Mouse (Mus musculus): ENCODE measurements around the gene Fam193b. TPM values are rescaled to one million over a fixed set of nuclear protein-coding genes. Genes with fewer than 3 reads are reported as not detected.
A peak's percentile ranks its signal among the peaks of the same experiment; 100 is the strongest.
"Not testable (repeated sequence)": the region's sequence is repeated elsewhere in the genome, so short reads cannot be mapped to it uniquely, and the experiment has no call there.

The Fam193b gene
- total RNA-seq (2017) = 108 and 118 TPM in 2 replicates

- ATAC-seq (ENCODE audit: extremely low read depth, insufficient number of reproducible peaks, low FRiP score, poor library complexity, severe bottlenecking) = peak; percentile 95
Measured at GRCm38 (mm10) chr13:55571027-55571751, at the start of gene Fam193b. Fam193b (minus strand) TSS chr13:55571120.

- ATAC-seq (ENCODE audit: extremely low read depth, insufficient number of reproducible peaks, low FRiP score, poor library complexity, severe bottlenecking) = no peak
Measured at GRCm38 (mm10) chr13:55620275-55620674, 49.4 kb upstream of the Fam193b start.

GRCm38 (mm10) chr13:55619328-55619727 is 48.4 kb upstream of the Fam193b start:
- no peak for ATAC-seq (ENCODE audit: extremely low read depth, insufficient number of reproducible peaks, low FRiP score, poor library complexity, severe bottlenecking)

DNA sequence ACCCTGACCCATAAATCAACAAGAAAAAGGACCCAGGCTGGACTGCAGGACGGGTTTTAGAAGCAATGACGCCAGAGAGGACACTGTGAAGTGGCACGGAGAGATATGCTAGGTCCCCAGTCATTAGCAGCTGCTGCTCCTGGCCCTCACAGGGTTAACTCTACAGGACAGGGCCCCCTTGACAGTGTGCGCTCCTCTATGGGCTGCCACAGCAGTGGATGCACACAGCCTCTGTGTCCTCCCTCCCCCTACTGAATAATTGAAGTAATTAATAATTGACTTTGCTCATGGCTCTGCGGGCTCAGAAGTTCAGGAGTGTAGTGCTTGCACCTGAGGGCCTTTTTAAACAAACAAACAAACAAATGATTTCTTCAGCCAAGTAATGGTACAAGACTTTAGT is 42.6 kb upstream of the Fam193b start:
- no peak for ATAC-seq (ENCODE audit: extremely low read depth, insufficient number of reproducible peaks, low FRiP score, poor library complexity, severe bottlenecking)

DNA sequence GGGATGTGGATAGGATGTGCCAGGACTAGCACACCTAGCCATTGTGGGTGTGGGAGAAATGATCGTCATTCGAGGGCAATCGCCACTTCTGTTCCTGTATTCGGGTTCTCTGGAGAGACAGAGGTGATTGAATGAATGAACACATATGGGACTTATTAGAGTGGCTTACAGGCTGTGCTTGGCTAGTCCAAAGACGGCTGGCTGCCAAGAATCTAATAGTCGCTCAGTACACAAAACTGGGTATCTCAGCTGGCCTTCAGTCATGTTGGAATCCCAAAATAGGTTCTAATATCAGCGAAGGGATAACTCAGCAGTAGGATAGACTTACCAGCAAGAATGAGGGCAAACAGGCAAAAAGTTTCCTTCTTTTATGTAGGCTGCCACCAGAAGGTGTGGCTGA is 41.1 kb upstream of the Fam193b start:
- ATAC-seq (ENCODE audit: extremely low read depth, insufficient number of reproducible peaks, low FRiP score, poor library complexity, severe bottlenecking) = no peak

GRCm38 (mm10) chr13:55607624-55608006 is 36.7 kb upstream of the Fam193b start:
- ATAC-seq (ENCODE audit: extremely low read depth, insufficient number of reproducible peaks, low FRiP score, poor library complexity, severe bottlenecking) = no peak

DNA sequence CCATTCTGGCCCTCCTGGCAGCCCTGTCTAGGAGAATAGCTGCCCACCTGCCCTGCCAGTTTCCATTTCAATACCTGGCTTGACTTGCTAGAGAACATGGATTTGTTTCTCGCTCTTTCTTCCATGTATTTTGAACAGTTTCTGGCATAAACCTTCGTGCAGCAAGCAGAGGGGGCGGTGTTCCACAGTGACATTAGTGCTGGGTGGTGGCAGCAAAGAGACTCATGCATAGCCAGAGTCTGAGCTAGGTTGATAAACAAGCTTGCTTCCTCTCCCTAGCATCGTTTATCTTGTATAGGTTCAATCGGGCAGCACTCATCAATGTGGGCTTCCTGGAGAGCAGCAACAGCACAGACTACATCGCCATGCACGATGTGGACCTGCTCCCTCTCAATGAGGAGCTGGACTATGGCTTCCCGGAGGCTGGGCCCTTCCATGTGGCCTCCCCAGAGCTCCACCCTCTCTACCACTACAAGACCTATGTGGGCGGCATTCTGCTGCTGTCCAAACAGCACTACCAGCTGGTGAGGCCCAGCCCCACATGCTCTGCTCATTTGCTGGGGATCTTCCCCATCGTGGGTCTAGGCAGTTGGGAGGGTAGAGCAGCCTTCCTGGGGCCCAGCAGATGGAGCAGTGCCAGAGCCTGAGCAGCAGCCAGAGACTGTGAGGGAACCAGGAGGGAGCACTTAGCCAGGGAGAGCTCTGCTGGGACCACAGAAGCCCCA is 36.1 kb upstream of the Fam193b start:
- no peak for ATAC-seq (ENCODE audit: extremely low read depth, insufficient number of reproducible peaks, low FRiP score, poor library complexity, severe bottlenecking)

DNA sequence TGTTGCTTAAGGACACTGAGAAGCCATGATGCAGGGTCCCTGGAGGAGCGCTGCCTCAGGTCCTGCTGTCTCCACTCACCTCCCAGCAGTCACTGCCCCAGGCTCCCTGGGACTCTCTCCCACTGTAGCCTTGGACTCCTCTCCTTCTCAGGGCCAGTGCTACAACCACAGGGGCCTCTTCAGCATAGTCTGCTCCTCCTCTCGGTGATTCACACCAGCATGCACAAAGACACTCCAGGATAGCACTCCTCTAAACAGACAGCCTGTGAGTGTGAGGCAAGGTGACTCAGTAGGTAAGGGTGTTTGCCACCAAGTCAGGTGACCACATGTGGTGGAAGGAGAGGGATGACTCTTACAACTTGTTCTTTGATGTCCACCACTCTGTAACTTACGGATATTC is 33.7 kb upstream of the Fam193b start:
- no peak for ATAC-seq (ENCODE audit: extremely low read depth, insufficient number of reproducible peaks, low FRiP score, poor library complexity, severe bottlenecking)

DNA sequence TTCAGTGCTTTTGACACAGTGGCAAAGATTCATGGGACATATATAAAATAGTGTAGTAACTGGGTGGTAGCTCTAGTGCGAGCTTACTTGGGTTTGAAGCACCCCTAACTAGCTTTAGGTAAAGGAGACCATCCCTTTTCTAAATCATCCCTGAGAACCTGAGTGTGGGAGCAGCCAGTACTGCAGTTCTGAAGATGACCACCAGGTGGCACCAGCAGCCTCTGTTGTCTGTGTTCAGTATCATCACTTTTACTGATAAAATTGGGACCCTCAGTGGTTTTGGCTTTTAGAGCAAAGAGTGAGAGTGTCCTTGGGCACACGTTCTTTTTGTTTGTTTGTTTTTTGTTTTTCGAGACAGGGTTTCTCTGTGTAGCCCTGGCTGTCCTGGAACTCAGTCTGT is 30.7 kb upstream of the Fam193b start:
- ATAC-seq (ENCODE audit: extremely low read depth, insufficient number of reproducible peaks, low FRiP score, poor library complexity, severe bottlenecking) = peak; percentile 61

DNA sequence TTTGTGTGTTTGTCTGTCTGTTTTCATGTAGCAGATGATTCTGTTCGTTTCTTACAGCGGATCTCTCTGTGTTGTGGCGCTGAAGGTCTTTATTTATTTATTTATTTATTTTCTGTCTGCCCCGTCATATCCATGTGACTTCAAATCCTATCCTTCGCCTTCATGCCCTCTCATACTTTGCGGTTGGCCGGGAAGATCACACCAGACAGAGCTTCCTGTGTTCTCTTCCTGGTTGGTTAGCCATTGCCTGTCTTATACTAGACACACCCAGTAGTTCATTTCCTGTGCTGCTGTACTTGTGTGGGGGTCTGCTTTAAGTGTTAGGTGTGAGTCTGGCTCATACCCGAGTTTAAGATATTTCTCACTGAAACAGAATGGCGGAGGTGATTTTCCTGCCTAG is 29.7 kb upstream of the Fam193b start:
- no peak for ATAC-seq (ENCODE audit: extremely low read depth, insufficient number of reproducible peaks, low FRiP score, poor library complexity, severe bottlenecking)

DNA sequence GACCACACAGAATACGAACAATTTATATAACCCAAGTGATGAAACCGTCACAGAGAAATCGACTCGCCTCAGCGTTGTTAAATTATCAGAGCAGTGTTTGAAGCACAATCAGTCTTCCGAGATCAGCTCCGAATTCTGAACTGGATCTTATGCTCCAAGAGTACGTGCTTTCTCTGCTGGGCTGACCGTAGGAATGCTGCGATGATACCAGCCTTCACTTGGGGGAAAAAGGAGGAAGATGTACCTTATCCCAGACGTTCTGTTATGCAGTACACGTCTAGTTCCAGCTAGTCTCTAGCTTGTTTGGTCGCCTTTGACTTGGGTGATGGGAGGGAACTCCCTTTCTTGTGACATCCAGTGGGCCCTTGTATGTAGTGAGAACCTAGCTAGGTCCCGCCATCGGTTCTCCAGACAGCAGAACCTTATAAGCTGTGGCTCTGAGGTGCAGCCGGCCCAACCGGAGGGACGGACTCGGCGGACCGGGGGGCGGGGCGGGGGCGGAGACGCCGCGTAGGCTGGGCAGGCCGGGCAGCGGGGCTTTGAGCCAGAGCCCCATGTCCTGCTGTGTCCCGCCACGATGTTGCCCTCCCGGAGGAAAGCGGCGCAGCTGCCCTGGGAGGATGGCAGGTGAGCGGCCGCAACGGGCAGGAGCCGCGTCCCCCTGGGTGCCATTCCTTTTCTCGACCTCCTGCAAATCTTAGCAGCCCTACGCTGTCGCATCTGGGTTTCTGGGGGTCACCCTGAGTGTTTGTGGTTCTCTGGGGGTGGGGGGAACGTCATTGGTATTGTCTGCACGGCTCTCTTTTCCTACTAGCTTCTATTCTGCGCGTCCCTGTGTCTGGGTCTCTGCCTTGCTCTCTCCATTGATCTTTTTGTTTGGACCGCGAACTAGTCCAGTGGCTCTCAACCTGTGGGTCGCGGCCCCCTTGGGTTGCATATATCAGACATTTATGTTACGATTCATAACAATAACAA is 28.9 kb upstream of the Fam193b start, which contains the start of gene B4galt7:
Gene B4galt7, plus strand, starts transcription at position 331 of the 975 bp plus-strand sequence.
- ATAC-seq (ENCODE audit: extremely low read depth, insufficient number of reproducible peaks, low FRiP score, poor library complexity, severe bottlenecking) = peak; percentile 73

GRCm38 (mm10) chr13:55596802-55597201 is 25.9 kb upstream of the Fam193b start:
- no peak for ATAC-seq (ENCODE audit: extremely low read depth, insufficient number of reproducible peaks, low FRiP score, poor library complexity, severe bottlenecking)

DNA sequence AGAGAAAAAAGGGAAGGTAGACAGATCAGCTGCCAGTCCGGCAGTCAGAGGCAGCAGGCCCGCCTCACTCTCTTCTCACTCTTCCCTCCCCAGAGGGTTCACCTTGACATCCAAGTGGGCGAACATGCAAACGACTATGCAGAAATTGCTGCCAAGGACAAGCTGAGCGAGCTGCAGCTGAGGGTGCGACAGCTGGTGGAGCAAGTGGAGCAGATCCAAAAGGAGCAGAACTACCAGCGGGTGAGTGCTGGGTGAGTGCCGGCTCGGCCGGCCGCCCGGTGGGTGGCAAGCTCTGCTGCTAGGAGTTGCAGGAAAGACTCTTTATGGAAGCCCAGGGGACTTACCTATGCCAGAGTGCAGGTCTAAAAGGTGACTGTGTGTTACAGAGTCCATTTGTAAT is 24.5 kb upstream of the Fam193b start:
- no peak for ATAC-seq (ENCODE audit: extremely low read depth, insufficient number of reproducible peaks, low FRiP score, poor library complexity, severe bottlenecking)

DNA sequence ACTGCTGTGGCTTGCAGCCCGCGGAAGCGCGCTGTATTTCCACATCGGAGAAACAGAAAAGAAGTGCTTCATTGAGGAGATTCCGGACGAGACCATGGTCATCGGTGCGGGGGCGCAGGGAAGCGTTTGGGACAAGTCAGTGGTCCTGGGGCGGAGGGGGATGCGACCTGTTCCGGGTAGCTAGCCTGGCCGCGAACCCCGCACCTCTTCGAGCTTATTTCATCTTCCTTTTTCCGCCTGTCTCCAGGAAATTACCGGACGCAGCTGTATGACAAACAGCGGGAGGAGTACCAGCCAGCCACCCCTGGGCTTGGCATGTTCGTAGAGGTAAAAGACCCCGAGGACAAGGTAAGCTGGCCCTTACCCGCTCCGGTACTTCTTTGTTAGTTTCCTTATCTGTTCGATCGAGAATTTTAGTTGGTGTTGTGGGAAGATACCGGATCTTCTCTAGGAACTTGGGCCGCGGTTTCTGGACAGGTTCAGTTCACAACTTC is 22.4 kb upstream of the Fam193b start:
- ATAC-seq (ENCODE audit: extremely low read depth, insufficient number of reproducible peaks, low FRiP score, poor library complexity, severe bottlenecking) = peak; percentile 3; the same call in 1 of the 2 replicates

- ATAC-seq (ENCODE audit: extremely low read depth, insufficient number of reproducible peaks, low FRiP score, poor library complexity, severe bottlenecking) = peak; percentile 98
Measured at GRCm38 (mm10) chr13:55592512-55593253, 21.8 kb upstream of the Fam193b start.

GRCm38 (mm10) chr13:55591961-55592490 is 21.1 kb upstream of the Fam193b start:
- no peak for ATAC-seq (ENCODE audit: extremely low read depth, insufficient number of reproducible peaks, low FRiP score, poor library complexity, severe bottlenecking)

DNA sequence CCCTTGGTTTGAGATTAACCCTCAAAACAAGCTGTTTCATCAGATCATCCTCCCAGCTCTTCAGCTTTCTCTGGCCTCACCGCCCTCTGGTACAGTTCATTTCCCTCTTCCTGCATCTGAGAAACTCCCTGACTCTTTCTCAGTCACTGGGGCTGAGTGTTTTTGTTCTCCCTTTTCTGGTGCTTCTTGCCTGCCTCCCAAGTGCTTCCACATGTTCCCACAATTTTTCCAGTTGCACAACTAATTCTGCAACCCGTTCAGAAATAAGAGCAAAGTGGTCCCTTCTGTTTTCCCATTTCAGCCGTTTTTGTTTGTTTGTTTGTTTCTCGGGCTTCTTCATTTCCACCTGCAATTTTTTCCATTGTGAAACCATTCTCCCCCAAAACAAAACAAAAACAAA is 7.2 kb upstream of the Fam193b start:
- ATAC-seq (ENCODE audit: extremely low read depth, insufficient number of reproducible peaks, low FRiP score, poor library complexity, severe bottlenecking) = no peak

- ATAC-seq (ENCODE audit: extremely low read depth, insufficient number of reproducible peaks, low FRiP score, poor library complexity, severe bottlenecking) = not testable (repeated sequence)
Measured at GRCm38 (mm10) chr13:55576872-55577271, 6.0 kb upstream of the Fam193b start.

All from neutrophil, adult 5-6 weeks (primary cell).